Mouse (Mus musculus): ENCODE measurements around the gene Itih4.
A peak's percentile ranks its signal among the peaks of the same experiment; 100 is the strongest.

The Itih4 gene

GRCm38 (mm10) chr14:30943860-30944674 lies 57.8 kb downstream of the Itih4 start:
- peak; percentile 75 for DNase-seq (ENCODE audit: low spot score)

- no peak for DNase-seq (ENCODE audit: low spot score)
Measured at GRCm38 (mm10) chr14:30944745-30945144, 58.5 kb downstream of the Itih4 start.

- no peak for DNase-seq (ENCODE audit: low spot score)
Measured at GRCm38 (mm10) chr14:30949986-30950385, 63.7 kb downstream of the Itih4 start.

GRCm38 (mm10) chr14:30951154-30951825 lies 65.0 kb downstream of the Itih4 start, which contains the start of gene Nek4:
Nek4 (plus strand) TSS chr14:30951377.
- peak; percentile 96 for DNase-seq (ENCODE audit: low spot score)
